Mouse (Mus musculus) limb, embryonic 14.5 days (tissue): ENCODE measurements around the gene Etnk2. TPM values are rescaled to one million over a fixed set of nuclear protein-coding genes. Genes with fewer than 3 reads are reported as not detected.
A peak's percentile ranks its signal among the peaks of the same experiment; 100 is the strongest.

Source experiments
- ATAC-seq: fragments of 200-750 bp; cut with Nextera tagmentation; 2 replicates; pipeline ENCODE4 v1.8.0; 2017; ENCODE audit warnings: low read depth, moderate number of reproducible peaks, moderate TSS enrichment; ENCODE audit not compliant: low FRiP score
- DNase-seq: peaks from one replicate; pipeline ENCODE4 v3.0.0-alpha.2; 2015; ENCODE audit warnings: low spot score
- H3K27ac ChIP-seq: fragments of 300-500 bp; sonication (generic); replicated peaks from 2 replicates; pipeline ENCODE4 v1.5.1; 2014; ENCODE audit warnings: low read depth, mild to moderate bottlenecking, low read length, moderate library complexity, mixed read lengths
- H3K27me3 ChIP-seq: fragments of 300-500 bp; sonication (generic); 2 replicates; pipeline ENCODE4 v1.6.1; 2014; ENCODE audit warnings: low read length, mixed read lengths; ENCODE audit not compliant: control insufficient read depth, insufficient read depth
- H3K36me3 ChIP-seq: fragments of 300-500 bp; sonication (generic); 2 replicates; pipeline ENCODE4 v1.6.1; 2014; ENCODE audit warnings: mild to moderate bottlenecking, low read length, moderate library complexity, mixed read lengths; ENCODE audit not compliant: control insufficient read depth, insufficient read depth
- H3K4me1 ChIP-seq: fragments of 300-500 bp; sonication (generic); 2 replicates; pipeline ENCODE4 v1.6.1; 2014; ENCODE audit warnings: antibody characterized with exemption, low read length, mixed read lengths; ENCODE audit not compliant: control insufficient read depth, insufficient read depth
- H3K4me2 ChIP-seq: fragments of 300-500 bp; sonication (generic); replicated peaks from 2 replicates; pipeline ENCODE4 v1.6.1; 2014; ENCODE audit warnings: low read depth, mild to moderate bottlenecking, low read length, moderate library complexity; ENCODE audit not compliant: severe bottlenecking
- H3K4me3 ChIP-seq: fragments of 300-500 bp; sonication (generic); replicated peaks from 2 replicates; pipeline ENCODE4 v1.5.1; 2014; ENCODE audit warnings: low read length
- H3K9ac ChIP-seq: fragments of 300-500 bp; sonication (generic); 2 replicates; pipeline ENCODE4 v1.6.1; 2014; ENCODE audit warnings: mild to moderate bottlenecking, low read depth, low read length, moderate library complexity; ENCODE audit not compliant: severe bottlenecking
- H3K9me3 ChIP-seq: fragments of 300-500 bp; sonication (generic); 2 replicates; pipeline ENCODE4 v1.6.1; 2016; ENCODE audit warnings: low read length; ENCODE audit not compliant: control insufficient read depth
- POLR2A ChIP-seq: fragments of 200-500 bp; IDR thresholded peaks from 2 replicates; pipeline ENCODE4 v1.8.0; 2012; ENCODE audit warnings: inconsistent platforms, mild to moderate bottlenecking, moderate library complexity, borderline replicate concordance; ENCODE audit not compliant: insufficient read depth, insufficient read length; ENCODE audit errors: extremely low read depth
- WGBS: fragments of 180-500 bp; shearing (Covaris S2); extraction: QIAGEN DNeasy Blood & Tissue Kit; methylation state at CpG from one replicate; pipeline ENCODE4 v1.1.7; 2014; 5-methylcytosine and 5-hydroxymethylcytosine counted together
- polyA plus RNA-seq, 2 experiments: library from polyadenylated mRNA; depleted of rRNA in 1 of 2; stranded (reverse) in 1 of 2; unstranded in 1 of 2; fragments of >200 nt; fragmentation: Nextera tagmentation in 1 of 2; extraction: Ambion mirVana in 1 of 2; gene quantifications; 2 replicates each; pipeline versions ENCODE4 v1.2.1 to v1.2.3; 2012 to 2014

The Etnk2 gene
- polyA plus RNA-seq, 2 experiments, result 0.91 to 1.4 TPM

DNA sequence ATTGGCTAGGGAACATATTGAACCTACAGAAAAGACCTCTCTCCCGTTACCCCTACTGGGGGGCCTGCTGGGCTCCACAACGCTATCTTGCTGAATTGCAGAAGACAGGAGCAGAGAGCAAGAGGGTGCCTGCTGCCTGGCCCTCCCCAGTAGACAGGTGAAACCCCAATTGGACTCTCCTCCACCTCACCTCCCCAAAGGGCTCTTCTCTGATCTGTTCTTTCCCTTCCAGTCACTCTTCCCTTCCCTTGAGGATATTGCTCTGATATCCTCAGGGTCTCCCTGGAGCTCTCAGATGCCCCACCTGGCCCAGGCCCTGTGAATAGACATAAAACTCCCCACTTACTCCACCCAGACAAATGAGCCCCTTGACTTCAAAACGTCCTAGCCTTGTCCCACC is 53.7 kb downstream of the Etnk2 start:
- DNase-seq (no peak), ATAC-seq (no peak)
- no peak overlapping the region for H3K27ac ChIP-seq
- no peaks in the 10 kb centered on the region for H3K36me3 ChIP-seq
- TF ChIP-seq POLR2A, result no peak
- no peak overlapping the region for H3K4me3 ChIP-seq
- no peaks in the 10 kb centered on the region for H3K9me3 ChIP-seq
- 0 out of 2 replicates have a peak, but pooled peaks cover under 1% of the 10 kb centered on the region for H3K27me3 ChIP-seq
- H3K4me1 ChIP-seq, result peaks cover 16% of the 10 kb centered on the region; the same call in 1 of the 2 replicates
- no peak overlapping the region for H3K9ac ChIP-seq
- H3K4me2 ChIP-seq, result no peak overlapping the region
- 74% methylated on average over 3 of the region's 3 CpGs for WGBS

DNA sequence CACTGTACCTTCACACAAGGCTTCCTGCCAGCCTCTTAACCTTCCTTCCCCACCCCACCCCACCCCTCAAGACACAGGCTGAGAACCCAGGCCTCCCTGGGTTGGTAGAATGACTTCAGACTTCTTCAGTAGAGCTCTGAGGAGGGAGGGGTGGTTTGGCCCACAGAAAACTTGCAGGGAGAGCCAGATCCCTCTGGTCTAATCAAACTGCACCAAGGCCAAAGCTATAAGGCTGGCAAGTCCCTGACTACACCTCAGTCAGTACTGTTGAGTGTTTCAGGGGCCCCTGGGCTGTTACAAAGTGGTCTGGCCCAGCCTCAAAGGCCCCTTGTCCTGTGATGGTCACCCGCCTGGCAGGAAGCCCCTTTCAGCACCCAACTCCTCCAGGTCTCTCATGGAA is 54.2 kb downstream of the Etnk2 start:
- no peak overlapping the region for H3K27ac ChIP-seq
- no peak for ATAC-seq
- H3K9me3 ChIP-seq, result no peaks in the 10 kb centered on the region
- 47% methylated on average over 1 of the region's 1 CpGs for WGBS
- H3K27me3 ChIP-seq, result 0 out of 2 replicates have a peak, but pooled peaks cover 4% of the 10 kb centered on the region
- H3K4me1 ChIP-seq, result peaks cover 18% of the 10 kb centered on the region
- H3K36me3 ChIP-seq, result no peaks in the 10 kb centered on the region
- no peak for TF ChIP-seq POLR2A
- H3K9ac ChIP-seq, result no peak overlapping the region
- no peak overlapping the region for H3K4me3 ChIP-seq
- no peak for DNase-seq
- H3K4me2 ChIP-seq, result no peak overlapping the region

DNA sequence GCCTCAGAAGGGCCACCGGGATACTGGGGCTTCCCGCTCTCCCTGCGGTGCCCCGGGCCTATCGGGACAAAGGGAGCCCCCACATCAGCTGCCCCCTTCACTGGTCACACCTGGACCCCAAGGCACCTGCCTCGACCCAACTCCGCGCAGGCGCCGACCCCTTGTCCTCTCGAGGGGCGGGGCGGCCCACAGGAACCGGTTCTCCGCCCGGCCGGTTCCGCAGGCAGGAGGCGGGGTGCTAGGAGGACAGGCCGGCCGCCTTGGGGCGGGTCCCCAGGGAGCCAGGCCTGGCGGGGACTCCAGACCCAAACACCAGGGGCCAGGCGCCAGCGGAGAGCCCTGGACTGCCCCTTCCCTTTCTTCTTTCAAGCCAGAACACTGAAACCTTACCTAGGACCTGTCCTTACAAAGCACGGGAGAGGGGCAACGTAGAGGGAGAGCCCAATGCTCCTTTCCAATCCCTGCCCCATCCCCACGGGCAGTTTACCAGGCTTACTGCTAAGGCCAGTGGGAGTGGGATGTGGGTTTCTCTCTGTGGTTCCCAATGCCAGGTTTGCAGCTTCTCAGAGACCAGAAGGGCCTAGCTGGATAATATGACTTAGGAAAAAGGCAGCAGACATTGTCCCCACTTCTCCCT is 54.9 kb downstream of the Etnk2 start:
- TF ChIP-seq POLR2A, result no peak
- Histone ChIP-seq H3K4me3 (0 out of 2 replicates have a peak overlapping the region, but pooled peaks have one; percentile 10), H3K27me3 (0 out of 2 replicates have a peak, but pooled peaks cover 4% of the 10 kb centered on the region), H3K27ac (no peak overlapping the region), H3K4me2 (peak overlapping the region; percentile 40), H3K4me1 (peaks cover 16% of the 10 kb centered on the region; the same call in 1 of the 2 replicates), H3K9me3 (no peaks in the 10 kb centered on the region), H3K9ac (peak overlapping the region; percentile 21; the same call in 1 of the 2 replicates), H3K36me3 (no peaks in the 10 kb centered on the region)
- DNase-seq (no peak), ATAC-seq (no peak)
- WGBS, result 13% methylated on average over 27 of the region's 28 CpGs

DNA sequence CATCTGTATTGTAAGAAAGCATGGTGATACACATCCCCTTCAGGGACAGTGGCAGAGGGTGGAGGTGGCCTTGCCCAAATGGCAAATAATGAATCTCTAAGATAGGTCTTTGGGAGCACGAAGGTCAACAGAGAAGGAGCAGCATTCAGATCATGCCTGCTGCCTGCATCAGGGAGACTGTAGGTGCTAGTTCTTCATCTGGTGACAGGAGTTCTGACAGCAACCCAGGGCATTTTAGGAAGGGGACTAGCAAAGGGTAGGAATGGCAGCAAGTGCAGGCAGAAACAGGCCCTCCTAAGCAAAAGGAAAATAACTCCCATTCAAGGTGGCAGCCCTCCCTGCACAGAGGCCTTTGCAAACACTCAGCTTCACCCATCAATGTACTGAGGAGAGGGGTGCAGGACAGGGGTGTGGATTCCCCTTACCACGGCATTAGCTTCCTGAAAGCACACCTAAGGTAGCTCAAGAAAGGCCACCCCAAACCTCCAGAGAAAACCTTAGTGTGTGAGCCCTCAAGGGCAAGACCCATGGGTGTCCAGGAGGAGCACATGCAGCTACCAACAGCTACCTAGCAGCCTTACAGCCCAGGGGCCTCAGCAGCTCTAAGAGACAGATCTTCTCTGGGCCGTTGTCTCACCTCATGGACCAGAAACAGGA is 55.9 kb downstream of the Etnk2 start:
- no peak for TF ChIP-seq POLR2A

DNA sequence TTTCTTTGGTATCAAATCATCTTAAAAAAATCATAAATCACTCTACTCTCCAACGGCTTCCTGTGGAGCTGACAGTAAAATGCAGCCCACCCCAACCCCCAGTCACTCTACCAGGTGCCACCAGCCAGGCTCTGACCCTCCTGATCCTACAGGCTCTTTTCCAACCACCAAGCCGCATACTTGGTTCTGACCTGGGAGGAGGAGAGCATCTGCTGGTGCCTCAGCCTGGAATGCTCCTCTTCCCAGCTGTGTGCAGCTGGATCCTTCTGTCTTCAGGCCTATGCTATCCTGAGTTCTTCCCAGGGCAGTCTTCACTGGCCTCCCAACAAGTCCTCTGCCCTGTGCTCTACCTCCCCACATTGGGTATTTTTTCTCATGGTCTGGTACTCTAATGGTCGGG is 57.1 kb downstream of the Etnk2 start:
- 46% methylated on average over 3 of the region's 3 CpGs for WGBS
- no peaks in the 10 kb centered on the region for H3K36me3 ChIP-seq
- DNase-seq (no peak), ATAC-seq (no peak)
- H3K27ac ChIP-seq, result no peak overlapping the region
- peaks cover 16% of the 10 kb centered on the region; the same call in 1 of the 2 replicates for H3K4me1 ChIP-seq
- H3K4me3 ChIP-seq, result no peak overlapping the region
- no peak for TF ChIP-seq POLR2A
- no peak overlapping the region for H3K9ac ChIP-seq
- 0 out of 2 replicates have a peak, but pooled peaks cover 4% of the 10 kb centered on the region for H3K27me3 ChIP-seq
- no peaks in the 10 kb centered on the region for H3K9me3 ChIP-seq
- H3K4me2 ChIP-seq, result no peak overlapping the region

More for the DNA sequence above, 55.9 kb downstream of the Etnk2 start:
- no peak overlapping the region for H3K4me2 ChIP-seq
- 71% methylated on average over 2 of the region's 3 CpGs for WGBS
- H3K4me3 ChIP-seq, result no peak overlapping the region
- H3K36me3 ChIP-seq, result no peaks in the 10 kb centered on the region
- peaks cover 16% of the 10 kb centered on the region; the same call in 1 of the 2 replicates for H3K4me1 ChIP-seq
- ATAC-seq (no peak), DNase-seq (no peak)
- H3K9me3 ChIP-seq, result no peaks in the 10 kb centered on the region
- H3K27ac ChIP-seq, result no peak overlapping the region
- H3K9ac ChIP-seq, result no peak overlapping the region
- H3K27me3 ChIP-seq, result 0 out of 2 replicates have a peak, but pooled peaks cover 4% of the 10 kb centered on the region
